Mouse (Mus musculus): ENCODE results near the gene As3mt. TPM values are rescaled to one million over a fixed set of nuclear protein-coding genes. Genes with fewer than 3 reads are reported as not detected.

The As3mt gene
- total and polyA plus RNA-seq, 3 experiments = 30.7 to 52.1 (median 43.3) TPM

- no peak for TF ChIP-seq SMC3 (IDR thresholded peaks at IDR 0.05; ENCODE audit: low read depth, low read length)
- no peak for TF ChIP-seq CHD2 (IDR thresholded peaks at IDR 0.05; ENCODE audit: low read length)
- no peak for TF ChIP-seq PAX5 (IDR thresholded peaks at IDR 0.05; ENCODE audit: low read length)
- TF ChIP-seq USF1 (IDR thresholded peaks at IDR 0.05; ENCODE audit: low read depth, low read length) = no peak
- peak; percentile 41; the same call in 1 of the 2 replicates for TF ChIP-seq EP300 (IDR thresholded peaks at IDR 0.05; ENCODE audit: low read length)
- 0 out of 2 replicates have a peak, but pooled peaks have one; percentile 8 for TF ChIP-seq NRF1 (IDR thresholded peaks at IDR 0.05; ENCODE audit: low read depth, low read length)
- TF ChIP-seq ZKSCAN1 (IDR thresholded peaks at IDR 0.05; ENCODE audit: borderline replicate concordance, low read depth, low read length) = no peak
- TF ChIP-seq CTCF (conservative IDR thresholded peaks at IDR 0.05 in 1 of 2, IDR thresholded peaks at IDR 0.05 in 1 of 2; ENCODE audit: low read depth in 2 of 2, low read length in 2 of 2) = no peak
- TF ChIP-seq CHD1 (IDR thresholded peaks at IDR 0.05; ENCODE audit: low read depth, low read length) = no peak
- peak; percentile 38 for TF ChIP-seq NELFE (IDR thresholded peaks at IDR 0.05; ENCODE audit: low read depth, low read length)
- TF ChIP-seq MAZ (IDR thresholded peaks at IDR 0.05; ENCODE audit: low read depth, low read length) = no peak
- TF ChIP-seq POLR2A (IDR thresholded peaks at IDR 0.05; ENCODE audit: low read depth, low read length) = peak; percentile 67
- TF ChIP-seq KAT2A (IDR thresholded peaks at IDR 0.05; ENCODE audit: insufficient replicate concordance, low read length) = 0 out of 2 replicates have a peak, but pooled peaks have one; percentile 15
- no peak for TF ChIP-seq GABPA (IDR thresholded peaks at IDR 0.05; ENCODE audit: insufficient replicate concordance, low read depth, low read length)
- TF ChIP-seq MYC (IDR thresholded peaks at IDR 0.05; ENCODE audit: low read depth, low read length) = peak; percentile 57; the same call in 1 of the 2 replicates
- TF ChIP-seq RCOR1 (conservative IDR thresholded peaks at IDR 0.05; ENCODE audit: low read depth, low read length) = no peak
- no peak for TF ChIP-seq RAD21 (IDR thresholded peaks at IDR 0.05; ENCODE audit: low read depth, low read length)
- TF ChIP-seq HCFC1 (IDR thresholded peaks at IDR 0.05; ENCODE audit: low read depth, low read length) = no peak
- no peak for TF ChIP-seq ZC3H11A (IDR thresholded peaks at IDR 0.05; ENCODE audit: low read depth, low read length)
- TF ChIP-seq E2F4 (IDR thresholded peaks at IDR 0.05; ENCODE audit: insufficient replicate concordance, low read depth, low read length) = 0 out of 2 replicates have a peak, but pooled peaks have one; percentile 30
- TF ChIP-seq MAFK (IDR thresholded peaks at IDR 0.05; ENCODE audit: insufficient replicate concordance, low read length) = no peak
- peak; percentile 83 for TF ChIP-seq SIN3A (IDR thresholded peaks at IDR 0.05; ENCODE audit: low read length)
Observed at GRCm38 (mm10) chr19:46697840-46698517, 9.3 kb upstream of the As3mt start (continued).

GRCm38 (mm10) chr19:46699011-46699481 is 8.2 kb upstream of the As3mt start:
- Histone ChIP-seq H3K36me3 (replicated peaks in 1 of 2; ENCODE audit: control insufficient read depth in 1 of 2, insufficient read depth in 1 of 2, low read length in 1 of 2) (peaks cover 5 to 49% of the 10 kb centered on the region in 2 experiments), H3K4me2 (ENCODE audit: insufficient read depth, low read depth, poor library complexity, severe bottlenecking) (peak overlapping the region; percentile 53), H3K79me2 (replicated peaks; ENCODE audit: control insufficient read depth, extremely low read depth, insufficient read depth, poor library complexity, severe bottlenecking) (no peaks in the 10 kb centered on the region), H3K27ac (ENCODE audit: insufficient read depth, low read depth) (peak overlapping the region; percentile 75), H3K9me3 (replicated peaks; ENCODE audit: low read length) (peaks cover 8% of the 10 kb centered on the region), H3K4me3 (replicated peaks in 1 of 3; ENCODE audit: low read depth in 2 of 3, low read length in 2 of 3, poor library complexity in 1 of 3) (peak overlapping the region; percentile 42 to 56 (median 54)), H3K27me3 (replicated peaks) (no peaks in the 10 kb centered on the region), H3K4me1 (ENCODE audit: control insufficient read depth in 1 of 2, insufficient read depth in 2 of 2) (peaks cover 19 to 30% of the 10 kb centered on the region in 2 experiments), H3K9ac (ENCODE audit: insufficient read depth, low read depth) (peak overlapping the region; percentile 51)
- peak; percentile 83 for DNase-seq (ENCODE audit: extremely low read depth)
- dilution Hi-C loops (cut with MboI; ENCODE audit: extremely low pct_ligation_motif_present, extremely low pct_unique_long_range_greater_than_20kb, low sequenced_read_pairs) = no loop called here
- in situ Hi-C loops (cut with MboI; ENCODE audit: low pct_ligation_motif_present, low pct_unique_long_range_greater_than_20kb, low sequenced_read_pairs) = no loop called here
- peak; percentile 64 for TF ChIP-seq ETS1 (conservative IDR thresholded peaks at IDR 0.05; ENCODE audit: low read depth, low read length)
- TF ChIP-seq ZKSCAN1 (IDR thresholded peaks at IDR 0.05; ENCODE audit: borderline replicate concordance, low read depth, low read length) = no peak
- no peak for TF ChIP-seq PAX5 (IDR thresholded peaks at IDR 0.05; ENCODE audit: low read length)
- TF ChIP-seq CTCF (conservative IDR thresholded peaks at IDR 0.05 in 1 of 2, IDR thresholded peaks at IDR 0.05 in 1 of 2; ENCODE audit: low read depth in 2 of 2, low read length in 2 of 2) = no peak
- peak; percentile 76; the same call in 1 of the 2 replicates for TF ChIP-seq RCOR1 (conservative IDR thresholded peaks at IDR 0.05; ENCODE audit: low read depth, low read length)
- TF ChIP-seq ZC3H11A (IDR thresholded peaks at IDR 0.05; ENCODE audit: low read depth, low read length) = no peak
- peak; percentile 89; the same call in 1 of the 2 replicates for TF ChIP-seq CHD1 (IDR thresholded peaks at IDR 0.05; ENCODE audit: low read depth, low read length)
- TF ChIP-seq NELFE (IDR thresholded peaks at IDR 0.05; ENCODE audit: low read depth, low read length) = peak; percentile 69
- peak; percentile 59; the same call in 1 of the 2 replicates for TF ChIP-seq TBP (conservative IDR thresholded peaks at IDR 0.05; ENCODE audit: low read depth, low read length)
- TF ChIP-seq NRF1 (IDR thresholded peaks at IDR 0.05; ENCODE audit: low read depth, low read length) = peak; percentile 35; the same call in 1 of the 2 replicates
- TF ChIP-seq ELF1 (IDR thresholded peaks at IDR 0.05; ENCODE audit: low read depth, low read length) = peak; percentile 81
- no peak; the same call in 1 of the 2 replicates for TF ChIP-seq BHLHE40 (IDR thresholded peaks at IDR 0.05; ENCODE audit: low read depth, low read length)
- TF ChIP-seq TCF12 (IDR thresholded peaks at IDR 0.05; ENCODE audit: low read depth, low read length) = peak; percentile 65
- TF ChIP-seq POLR2AphosphoS2 (IDR thresholded peaks at IDR 0.05; ENCODE audit: low read depth, low read length) = no peak
- TF ChIP-seq USF2 (conservative IDR thresholded peaks at IDR 0.05; ENCODE audit: low read depth, low read length) = no peak
- TF ChIP-seq E2F4 (IDR thresholded peaks at IDR 0.05; ENCODE audit: insufficient replicate concordance, low read depth, low read length) = no peak
- TF ChIP-seq ZNF384 (IDR thresholded peaks at IDR 0.05; ENCODE audit: low read depth, low read length) = no peak
- no peak for TF ChIP-seq GABPA (IDR thresholded peaks at IDR 0.05; ENCODE audit: insufficient replicate concordance, low read depth, low read length)
- TF ChIP-seq MXI1 (IDR thresholded peaks at IDR 0.05; ENCODE audit: low read depth, low read length) = peak; percentile 76
- no peak for TF ChIP-seq KAT2A (IDR thresholded peaks at IDR 0.05; ENCODE audit: insufficient replicate concordance, low read length)
- peak; percentile 76 for TF ChIP-seq JUND (conservative IDR thresholded peaks at IDR 0.05; ENCODE audit: low read depth, low read length)
- TF ChIP-seq EP300 (IDR thresholded peaks at IDR 0.05; ENCODE audit: low read length) = peak; percentile 64; the same call in 1 of the 2 replicates
- peak; percentile 98 for TF ChIP-seq MEF2A (IDR thresholded peaks at IDR 0.05; ENCODE audit: borderline replicate concordance, low read depth, low read length)
